Mouse (Mus musculus) E14TG2a.4 (cell line): ENCODE data around the gene Erich4.
"Not testable (repeated sequence)": the region's sequence is repeated elsewhere in the genome, so short reads cannot be mapped to it uniquely, and the experiment has no call there.

Source experiments
- H3K27me3 ChIP-seq: 2 replicates; pipeline ENCODE4 v1.6.1; 2014; ENCODE audit warnings: low read length, control low read depth; ENCODE audit not compliant: insufficient read depth
- H3K36me3 ChIP-seq: 2 replicates; pipeline ENCODE4 v1.6.1; 2014; ENCODE audit warnings: low read length, control low read depth; ENCODE audit not compliant: insufficient read depth
- H3K4me1 ChIP-seq: replicated peaks from 2 replicates; pipeline ENCODE4 v1.6.1; 2014; ENCODE audit warnings: low read depth, low read length, control low read depth
- H3K4me3 ChIP-seq: replicated peaks from 2 replicates; pipeline ENCODE4 v1.5.1; 2014; ENCODE audit warnings: mild to moderate bottlenecking, low read length
- H3K9me3 ChIP-seq: 2 replicates; pipeline ENCODE4 v1.6.1; 2014; ENCODE audit warnings: low read length, control low read depth
- CTCF ChIP-seq: conservative IDR thresholded peaks from 2 replicates; pipeline ENCODE4 v1.5.1; 2014; ENCODE audit warnings: low read length
- NANOG ChIP-seq: IDR thresholded peaks from 2 replicates; pipeline ENCODE4 v1.6.1; 2014; ENCODE audit warnings: borderline replicate concordance, low read length, mixed read lengths
- POU5F1 ChIP-seq: IDR thresholded peaks from 2 replicates; pipeline ENCODE4 v1.6.1; 2014; ENCODE audit warnings: low read length, borderline replicate concordance

The Erich4 gene

DNA sequence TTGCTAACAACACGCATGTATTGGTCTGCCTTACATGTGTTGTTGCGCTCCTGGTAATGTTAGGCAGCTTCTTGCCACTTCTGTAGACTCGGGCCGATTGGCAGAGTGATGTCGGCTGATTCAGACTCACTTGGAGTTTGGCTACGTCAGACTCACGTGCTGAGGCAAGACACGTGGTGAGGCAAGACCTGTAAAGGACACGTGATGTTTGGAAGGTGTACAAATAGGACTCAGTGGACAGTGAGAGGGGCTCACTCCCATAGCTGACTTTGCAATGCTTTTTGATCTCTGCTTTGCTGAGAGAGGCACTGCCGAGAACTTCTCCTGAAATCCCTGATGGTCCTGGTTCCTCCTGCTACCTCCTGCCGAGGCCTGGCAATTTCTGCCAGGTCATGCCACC is 15.0 kb downstream of the Erich4 start:
- TF ChIP-seq CTCF (no peak), POU5F1 (no peak), NANOG (no peak)
- H3K36me3 ChIP-seq, result no peaks in the 10 kb centered on the region
- peaks cover 23% of the 10 kb centered on the region for H3K4me1 ChIP-seq
- peak overlapping the region; percentile 70 for H3K4me3 ChIP-seq
- H3K27me3 ChIP-seq, result peaks cover 26% of the 10 kb centered on the region
- no peaks in the 10 kb centered on the region for H3K9me3 ChIP-seq

- peaks cover 26% of the 10 kb centered on the region for H3K27me3 ChIP-seq
- H3K4me3 ChIP-seq, result no peak overlapping the region
- TF ChIP-seq NANOG (no peak), POU5F1 (no peak), CTCF (peak; percentile 89)
- no peaks in the 10 kb centered on the region for H3K36me3 ChIP-seq
- H3K9me3 ChIP-seq, result no peaks in the 10 kb centered on the region
- H3K4me1 ChIP-seq, result peaks cover 23% of the 10 kb centered on the region
Measured at GRCm38 (mm10) chr7:25599663-25600062, 16.0 kb downstream of the Erich4 start.

DNA sequence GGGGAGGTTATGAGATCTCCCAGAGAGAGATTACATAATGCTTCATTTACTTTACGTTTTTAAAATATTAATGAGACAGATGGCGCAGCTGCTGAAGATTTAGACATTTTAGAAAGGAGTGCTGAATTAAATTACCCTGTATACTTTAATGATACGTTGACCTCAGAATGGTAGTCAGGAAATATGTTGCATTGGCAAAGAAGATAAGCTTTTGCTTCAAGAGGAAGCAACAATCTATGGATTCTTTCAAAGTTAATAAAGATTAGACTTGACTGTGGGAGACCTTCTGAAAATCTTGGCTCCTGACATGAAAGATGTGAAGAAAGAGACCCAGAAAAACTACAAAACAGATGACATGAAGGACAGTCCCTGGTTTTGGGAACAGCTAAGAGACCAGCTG is 21.8 kb downstream of the Erich4 start:
- Histone ChIP-seq H3K36me3 (no peaks in the 10 kb centered on the region), H3K4me1 (no peaks in the 10 kb centered on the region), H3K27me3 (0 out of 2 replicates have a peak, but pooled peaks cover 2% of the 10 kb centered on the region), H3K9me3 (no peaks in the 10 kb centered on the region), H3K4me3 (no peak overlapping the region)
- TF ChIP-seq NANOG (no peak), POU5F1 (no peak), CTCF (no peak)

GRCm38 (mm10) chr7:25591226-25591625 is 24.5 kb downstream of the Erich4 start:
- no peaks in the 10 kb centered on the region for H3K36me3 ChIP-seq

DNA sequence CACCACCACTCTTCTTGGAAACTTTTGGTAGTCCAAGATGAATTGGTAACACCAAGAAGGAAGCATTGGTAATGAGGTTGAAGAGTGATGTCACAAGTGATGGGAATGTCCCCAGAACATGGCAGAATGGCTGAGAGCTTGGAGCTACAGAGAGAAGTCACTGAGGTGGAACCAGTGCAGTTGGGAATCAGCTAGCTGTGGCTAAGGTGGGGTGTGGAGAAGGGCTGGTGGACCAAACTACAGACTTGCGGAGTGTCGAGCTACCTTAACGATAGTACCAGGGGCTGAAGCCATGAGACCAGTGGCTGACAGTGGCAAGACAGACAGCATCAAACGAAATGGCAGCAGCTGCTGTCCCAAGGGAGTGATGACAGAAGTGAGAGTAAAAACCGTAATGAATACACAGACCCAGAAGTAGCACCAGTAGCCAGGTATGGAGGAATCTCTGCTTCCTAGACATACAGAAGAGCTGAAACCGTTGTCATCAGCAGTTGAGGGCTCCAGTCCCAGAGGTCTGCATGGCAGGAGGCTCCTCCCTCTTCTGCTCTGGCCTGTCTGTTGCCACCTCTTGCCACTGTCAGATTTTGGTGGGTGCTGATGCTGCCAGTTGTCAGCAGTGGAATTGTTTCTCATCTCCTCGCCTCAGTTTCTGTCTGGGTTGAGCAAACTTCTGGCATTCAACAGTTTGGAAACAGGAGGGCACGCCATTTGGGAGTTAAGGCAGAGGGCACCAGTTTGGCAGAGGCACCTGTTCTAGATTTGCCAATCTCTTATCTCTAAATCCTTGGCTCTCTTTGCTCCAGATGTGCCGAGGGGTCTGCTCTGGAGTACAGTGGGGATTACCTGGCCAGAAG is 30.1 kb downstream of the Erich4 start:
- H3K4me1 ChIP-seq, result no peaks in the 10 kb centered on the region
- no peak overlapping the region for H3K4me3 ChIP-seq
- no peaks in the 10 kb centered on the region for H3K36me3 ChIP-seq
- peaks cover 13% of the 10 kb centered on the region for H3K27me3 ChIP-seq
- peaks cover 16% of the 10 kb centered on the region for H3K9me3 ChIP-seq
- TF ChIP-seq CTCF (no peak), POU5F1 (no peak), NANOG (no peak)

More at GRCm38 (mm10) chr7:25591226-25591625, 24.5 kb downstream of the Erich4 start:
- Histone ChIP-seq H3K9me3 (no peaks in the 10 kb centered on the region), H3K4me1 (no peaks in the 10 kb centered on the region), H3K4me3 (no peak overlapping the region), H3K27me3 (no peaks in the 10 kb centered on the region)
- TF ChIP-seq POU5F1 (no peak), NANOG (no peak), CTCF (no peak)

DNA sequence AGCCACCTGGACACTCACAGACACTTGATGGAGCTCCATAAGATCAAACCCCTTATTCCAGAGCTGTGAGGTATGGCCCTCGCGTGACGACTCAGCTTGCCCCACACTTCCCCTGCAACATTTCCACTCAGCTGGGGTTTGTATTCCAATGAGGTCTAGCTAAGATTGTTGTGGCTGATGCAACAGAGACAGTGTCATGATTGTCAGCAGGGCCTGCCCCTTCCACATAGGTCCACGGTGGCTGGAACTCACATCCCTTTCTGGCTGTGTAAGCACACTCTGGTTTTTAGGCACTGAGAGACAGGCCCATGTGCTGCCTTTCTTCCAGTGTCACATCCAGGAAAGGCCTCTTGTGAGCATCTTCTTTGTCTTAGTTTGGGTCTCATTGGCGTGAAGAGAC is 31.0 kb downstream of the Erich4 start:
- Histone ChIP-seq H3K4me1 (no peaks in the 10 kb centered on the region), H3K36me3 (no peaks in the 10 kb centered on the region), H3K4me3 (no peak overlapping the region), H3K27me3 (peaks cover 13% of the 10 kb centered on the region), H3K9me3 (peaks cover 21% of the 10 kb centered on the region)
- TF ChIP-seq NANOG (no peak), CTCF (no peak), POU5F1 (no peak)

GRCm38 (mm10) chr7:25582301-25582810 is 33.3 kb downstream of the Erich4 start:
- Histone ChIP-seq H3K4me1 (no peaks in the 10 kb centered on the region), H3K4me3 (no peak overlapping the region), H3K27me3 (peaks cover 13% of the 10 kb centered on the region), H3K9me3 (peaks cover 37% of the 10 kb centered on the region), H3K36me3 (no peaks in the 10 kb centered on the region)
- TF ChIP-seq CTCF (no peak), NANOG (no peak), POU5F1 (no peak)

GRCm38 (mm10) chr7:25579441-25579840 is 36.3 kb downstream of the Erich4 start:
- Histone ChIP-seq H3K4me1 (no peaks in the 10 kb centered on the region), H3K4me3 (no peak overlapping the region), H3K36me3 (0 out of 2 replicates have a peak, but pooled peaks cover 3% of the 10 kb centered on the region), H3K9me3 (peaks cover 55% of the 10 kb centered on the region), H3K27me3 (peaks cover 9% of the 10 kb centered on the region; the same call in 1 of the 2 replicates)
- TF ChIP-seq POU5F1 (no peak), NANOG (no peak), CTCF (no peak)

GRCm38 (mm10) chr7:25576793-25577437 is 38.8 kb downstream of the Erich4 start:
- not testable (repeated sequence) for H3K4me1 ChIP-seq, H3K27me3 ChIP-seq

DNA sequence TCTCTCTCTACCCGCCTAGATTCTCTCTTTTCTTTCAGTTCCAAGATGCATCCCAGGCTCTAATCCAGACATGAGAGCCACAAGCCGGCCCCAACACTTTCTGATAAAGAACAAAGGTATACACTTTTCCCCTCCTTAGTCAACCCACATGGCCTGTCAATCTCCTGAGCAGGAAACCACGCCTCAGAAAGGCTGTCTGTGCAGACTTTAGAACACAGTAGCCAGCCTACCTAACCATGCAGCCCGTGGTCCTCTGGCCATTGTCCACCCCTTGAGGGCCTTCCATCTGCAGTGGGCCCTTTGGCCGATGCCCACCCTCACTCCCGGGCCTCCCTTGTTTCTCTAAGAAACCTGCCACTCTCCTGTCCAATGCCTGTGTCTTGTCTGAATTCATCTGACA is 39.4 kb downstream of the Erich4 start:
- H3K27me3 ChIP-seq, H3K4me1 ChIP-seq, H3K4me3 ChIP-seq, H3K36me3 ChIP-seq: not testable (repeated sequence)
- peaks cover 58% of the 10 kb centered on the region for H3K9me3 ChIP-seq

More at GRCm38 (mm10) chr7:25576793-25577437, 38.8 kb downstream of the Erich4 start:
- not testable (repeated sequence) for H3K4me3 ChIP-seq, H3K36me3 ChIP-seq
- peaks cover 62% of the 10 kb centered on the region for H3K9me3 ChIP-seq
